Mouse (Mus musculus) forebrain, embryonic 15.5 days (tissue): Measurements from ENCODE around the gene BC028528. TPM values are rescaled to one million over a fixed set of nuclear protein-coding genes. Genes with fewer than 3 reads are reported as not detected.
"Not testable (repeated sequence)": the region's sequence is repeated elsewhere in the genome, so short reads cannot be mapped to it uniquely, and the experiment has no call there.

Experiments used
- ATAC-seq: fragments of 200-750 bp; cut with Nextera tagmentation; replicated peaks from 2 replicates; pipeline ENCODE4 v1.8.0; 2017; ENCODE audit warnings: mild to moderate bottlenecking, moderate TSS enrichment, moderate library complexity
- H3K27ac ChIP-seq: fragments of 300-500 bp; sonication (generic); replicated peaks from 2 replicates; pipeline ENCODE4 v1.5.1; 2015; ENCODE audit warnings: mild to moderate bottlenecking, inconsistent platforms
- H3K27me3 ChIP-seq: fragments of 300-500 bp; sonication (generic); 2 replicates; pipeline ENCODE4 v1.6.1; 2015; ENCODE audit warnings: inconsistent platforms
- H3K36me3 ChIP-seq: fragments of 300-500 bp; sonication (generic); 2 replicates; pipeline ENCODE4 v1.6.1; 2015; ENCODE audit warnings: mild to moderate bottlenecking, inconsistent platforms
- H3K4me1 ChIP-seq: fragments of 300-500 bp; sonication (generic); 2 replicates; pipeline ENCODE4 v1.6.1; 2015; ENCODE audit warnings: inconsistent platforms
- H3K4me2 ChIP-seq: fragments of 300-500 bp; sonication (generic); replicated peaks from 2 replicates; pipeline ENCODE4 v1.6.1; 2015; ENCODE audit warnings: mild to moderate bottlenecking, inconsistent platforms
- H3K4me3 ChIP-seq: fragments of 300-500 bp; sonication (generic); 2 replicates; pipeline ENCODE4 v1.5.1; 2015; ENCODE audit warnings: mild to moderate bottlenecking, inconsistent platforms
- H3K9ac ChIP-seq: fragments of 300-500 bp; sonication (generic); replicated peaks from 2 replicates; pipeline ENCODE4 v1.6.1; 2015; ENCODE audit warnings: mild to moderate bottlenecking, inconsistent platforms
- H3K9me3 ChIP-seq: fragments of 300-500 bp; sonication (generic); 2 replicates; pipeline ENCODE4 v1.6.1; 2016; ENCODE audit warnings: inconsistent platforms
- WGBS: fragments of 180-500 bp; shearing (Covaris S2); methylation state at CpG from one replicate; pipeline ENCODE4 v1.1.7; 2015; ENCODE audit warnings: mixed read lengths; 5-methylcytosine and 5-hydroxymethylcytosine counted together
- polyA plus RNA-seq: library from polyadenylated mRNA; unstranded; fragments of >200 nt; fragmentation: Nextera tagmentation; extraction: Ambion mirVana; gene quantifications from 2 replicates; pipeline ENCODE4 v1.2.1, GENCODE M21; 2015

The BC028528 gene
- polyA plus RNA-seq, 1 experiment from 2014 or later: 12.7 TPM

GRCm38 (mm10) chr3:95903753-95904502 lies 12.1 kb upstream of the BC028528 start:
- Histone ChIP-seq H3K27me3 (peaks cover 5% of the 10 kb centered on the region; the same call in 1 of the 2 replicates), H3K9me3 (no peaks in the 10 kb centered on the region), H3K9ac (peak overlapping the region; percentile 34), H3K4me3 (peak overlapping the region; percentile 37), H3K36me3 (no peaks in the 10 kb centered on the region), H3K4me1 (peaks cover 32% of the 10 kb centered on the region), H3K4me2 (peak overlapping the region; percentile 66), H3K27ac (no peak overlapping the region)
- ATAC-seq: no peak
- 3% methylated on average over 15 of the region's 15 CpGs for WGBS

DNA sequence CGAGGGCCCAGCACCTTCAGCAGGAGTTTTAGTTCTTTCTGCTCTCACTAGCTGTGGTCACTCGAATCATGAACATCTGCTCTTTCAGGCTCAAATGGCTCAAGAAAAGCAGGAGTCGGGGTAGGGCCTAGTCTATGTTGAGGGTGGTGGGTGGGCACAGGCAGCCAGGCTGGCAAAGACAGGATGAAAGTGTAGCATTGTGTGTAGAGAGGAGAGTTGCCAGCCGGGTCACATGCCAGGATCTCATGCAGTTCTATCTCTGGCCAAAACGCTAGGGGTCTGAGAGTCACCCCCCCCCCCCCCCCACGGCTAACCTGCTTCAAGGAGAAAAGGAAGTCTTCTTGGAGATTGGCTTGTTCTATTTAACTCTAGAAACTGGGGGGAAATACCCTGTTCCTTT lies 10.8 kb upstream of the BC028528 start:
- H3K36me3 ChIP-seq: peaks cover 3% of the 10 kb centered on the region; the same call in 1 of the 2 replicates
- no peak overlapping the region for H3K4me3 ChIP-seq
- H3K9me3 ChIP-seq: no peaks in the 10 kb centered on the region
- peaks cover 5% of the 10 kb centered on the region; the same call in 1 of the 2 replicates for H3K27me3 ChIP-seq
- H3K27ac ChIP-seq: no peak overlapping the region
- no peak overlapping the region for H3K4me2 ChIP-seq
- WGBS: 25% methylated on average over 6 of the region's 6 CpGs
- peaks cover 32% of the 10 kb centered on the region for H3K4me1 ChIP-seq
- no peak overlapping the region for H3K9ac ChIP-seq
- no peak for ATAC-seq

GRCm38 (mm10) chr3:95902373-95902625 lies 10.5 kb upstream of the BC028528 start:
- no peaks in the 10 kb centered on the region for H3K9me3 ChIP-seq
- peaks cover 6% of the 10 kb centered on the region; the same call in 1 of the 2 replicates for H3K36me3 ChIP-seq
- no peak overlapping the region for H3K27ac ChIP-seq
- H3K4me1 ChIP-seq: peaks cover 32% of the 10 kb centered on the region
- peaks cover 4% of the 10 kb centered on the region; the same call in 1 of the 2 replicates for H3K27me3 ChIP-seq
- no peak overlapping the region for H3K9ac ChIP-seq
- no peak overlapping the region for H3K4me3 ChIP-seq
- ATAC-seq: no peak
- H3K4me2 ChIP-seq: no peak overlapping the region

DNA sequence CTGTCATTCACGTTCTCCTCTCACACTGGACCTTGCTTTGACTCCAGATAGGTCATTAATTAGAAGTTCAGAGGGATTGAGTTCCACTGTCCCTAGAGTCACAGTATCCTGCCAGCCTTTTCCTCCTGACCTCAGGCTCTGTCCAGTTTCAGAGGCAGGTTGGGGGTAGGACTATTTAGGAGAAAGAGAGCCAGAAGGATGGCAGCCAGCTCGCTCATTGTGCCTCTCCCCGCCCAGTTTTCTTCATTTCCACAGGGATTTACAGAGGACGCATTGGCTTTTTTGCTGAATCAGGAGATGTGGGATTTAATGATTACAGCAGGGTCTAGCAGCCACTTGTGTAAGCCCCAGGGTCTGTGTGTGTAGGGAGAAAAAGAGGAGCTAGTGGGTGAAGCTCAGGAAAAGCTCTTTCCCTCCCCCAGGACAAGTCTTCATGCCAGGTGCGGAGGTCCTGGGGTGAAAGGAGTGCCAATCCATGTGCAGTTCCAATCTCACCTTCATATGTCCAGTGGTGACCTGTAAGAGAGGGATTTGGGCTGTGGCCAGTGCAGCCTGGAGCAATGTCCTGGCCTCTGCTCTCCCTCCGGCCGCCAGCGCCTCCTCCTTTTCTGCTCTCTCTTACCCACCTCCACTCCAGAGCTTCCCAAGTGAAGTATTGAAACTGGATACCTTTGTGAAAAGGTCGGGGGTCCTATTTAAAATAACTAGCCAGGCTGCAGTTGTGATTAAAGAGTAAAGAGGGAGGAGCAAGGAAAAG lies 10.0 kb upstream of the BC028528 start:
- WGBS: 67% methylated on average over 9 of the region's 9 CpGs
- Histone ChIP-seq H3K4me1 (peaks cover 31% of the 10 kb centered on the region), H3K9ac (no peak overlapping the region), H3K9me3 (no peaks in the 10 kb centered on the region), H3K36me3 (peaks cover 6% of the 10 kb centered on the region; the same call in 1 of the 2 replicates), H3K27me3 (no peaks in the 10 kb centered on the region; the same call in 1 of the 2 replicates), H3K27ac (no peak overlapping the region), H3K4me2 (no peak overlapping the region), H3K4me3 (no peak overlapping the region)
- no peak for ATAC-seq

- Histone ChIP-seq H3K4me1 (peaks cover 20% of the 10 kb centered on the region), H3K27ac (no peak overlapping the region), H3K9ac (no peak overlapping the region), H3K4me2 (no peak overlapping the region), H3K4me3 (no peak overlapping the region), H3K36me3 (peaks cover 6% of the 10 kb centered on the region; the same call in 1 of the 2 replicates), H3K27me3 (no peaks in the 10 kb centered on the region; the same call in 1 of the 2 replicates), H3K9me3 (no peaks in the 10 kb centered on the region)
- WGBS: 76% methylated on average over 13 of the region's 13 CpGs
- no peak for ATAC-seq
Measured at GRCm38 (mm10) chr3:95899800-95900524, 8.2 kb upstream of the BC028528 start.

DNA sequence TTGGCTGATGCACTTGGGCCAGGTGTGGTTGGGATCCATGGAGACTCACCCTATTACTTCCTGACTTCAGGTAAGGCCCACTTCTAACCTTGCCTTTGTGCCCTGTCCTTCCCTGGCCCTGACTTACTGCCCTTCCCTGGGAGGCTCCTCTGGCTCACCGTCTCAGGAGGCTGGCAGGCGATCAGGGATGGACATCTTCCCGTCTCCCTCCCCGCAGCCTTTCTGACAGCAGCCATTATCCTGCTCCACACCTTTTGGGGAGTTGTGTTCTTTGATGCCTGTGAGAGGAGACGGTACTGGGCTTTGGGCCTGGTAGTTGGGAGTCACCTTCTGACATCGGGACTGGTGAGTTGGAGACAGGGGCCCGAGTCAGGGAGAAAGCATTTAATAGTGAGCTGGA lies 3.7 kb upstream of the BC028528 start:
- H3K4me3 ChIP-seq, H3K27ac ChIP-seq, H3K4me2 ChIP-seq, H3K27me3 ChIP-seq, H3K9me3 ChIP-seq, H3K9ac ChIP-seq, H3K36me3 ChIP-seq, ATAC-seq: not testable (repeated sequence)
- WGBS: 86% methylated on average over 7 of the region's 7 CpGs
- H3K4me1 ChIP-seq: peaks cover 18% of the 10 kb centered on the region

GRCm38 (mm10) chr3:95894317-95895160 lies 2.7 kb upstream of the BC028528 start:
- Histone ChIP-seq H3K4me2 (peak overlapping the region; percentile 61), H3K27me3 (no peaks in the 10 kb centered on the region), H3K9ac (peak overlapping the region; percentile 54), H3K4me3 (peak overlapping the region; percentile 54), H3K27ac (peak overlapping the region; percentile 57), H3K36me3 (peaks cover 6% of the 10 kb centered on the region; the same call in 1 of the 2 replicates), H3K4me1 (peaks cover 18% of the 10 kb centered on the region), H3K9me3 (no peaks in the 10 kb centered on the region)
- ATAC-seq: no peak
- WGBS: 12% methylated on average over 16 of the region's 16 CpGs

DNA sequence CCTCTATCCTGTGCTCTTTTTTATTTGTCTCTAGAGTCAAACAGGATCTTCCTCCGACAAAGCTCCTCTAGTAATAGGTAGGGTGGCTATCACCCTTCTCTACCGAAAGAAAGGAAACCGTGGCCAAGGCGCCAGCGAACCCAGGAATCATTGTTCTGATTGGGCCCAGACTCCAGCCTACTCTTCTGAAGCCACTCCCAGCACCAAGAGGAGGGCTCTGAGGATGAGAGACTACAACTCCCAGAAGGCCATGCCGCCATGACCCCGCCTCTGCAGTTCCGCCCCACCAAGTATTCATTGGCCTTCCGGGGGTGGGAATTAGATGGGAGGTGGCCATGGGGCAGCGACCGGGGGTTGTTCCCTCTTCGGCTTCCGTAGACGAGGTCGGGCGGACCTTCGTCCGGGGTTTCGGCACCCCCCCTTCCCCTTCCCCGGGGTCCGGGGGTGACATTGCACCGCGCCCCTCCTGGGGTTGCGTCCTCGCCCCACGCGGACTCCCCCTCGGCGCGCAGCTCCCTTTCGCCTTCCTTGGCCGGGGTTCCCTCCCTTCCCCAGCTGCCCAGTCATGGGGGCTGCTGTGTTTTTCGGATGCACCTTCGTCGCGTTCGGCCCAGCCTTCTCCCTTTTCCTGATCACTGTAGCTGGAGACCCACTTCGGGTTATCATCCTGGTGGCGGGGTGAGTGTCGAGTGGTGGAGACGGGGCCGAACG lies 2.0 kb upstream of the BC028528 start, which contains the start of gene Aph1a:
Aph1a (plus strand) TSS at position 364 of the 711 bp plus-strand sequence.
- peaks cover 18% of the 10 kb centered on the region for H3K4me1 ChIP-seq
- H3K36me3 ChIP-seq: not testable (repeated sequence)
- under 1% methylated on average over 27 of the region's 43 CpGs for WGBS

DNA sequence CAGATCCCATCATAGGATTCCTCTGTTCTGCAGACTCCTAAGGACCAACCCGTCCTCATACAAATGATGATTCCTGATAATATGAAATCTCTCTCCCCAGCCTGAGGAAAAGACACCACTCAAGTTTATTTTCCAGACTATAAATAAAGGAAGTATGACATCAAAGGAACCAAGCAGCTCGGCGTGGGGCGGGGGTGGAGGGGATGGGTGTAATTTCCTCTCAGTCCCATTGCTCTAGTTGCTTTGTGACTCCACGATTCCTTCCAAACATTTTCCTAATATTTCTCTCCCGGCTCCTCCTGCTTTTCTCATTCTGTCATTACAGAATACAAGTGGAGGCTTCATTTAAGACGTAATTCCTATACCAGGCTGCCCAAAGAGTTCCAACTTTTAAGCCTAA lies 1.3 kb upstream of the BC028528 start:
- H3K27me3 ChIP-seq: no peaks in the 10 kb centered on the region
- peak; percentile 2; the same call in 1 of the 2 replicates for ATAC-seq
- peak overlapping the region; percentile 54 for H3K4me3 ChIP-seq
- H3K9ac ChIP-seq: peak overlapping the region; percentile 52
- peaks cover 18% of the 10 kb centered on the region for H3K4me1 ChIP-seq
- peaks cover 6% of the 10 kb centered on the region; the same call in 1 of the 2 replicates for H3K36me3 ChIP-seq
- peak overlapping the region; percentile 80 for H3K27ac ChIP-seq
- 24% methylated on average over 7 of the region's 7 CpGs for WGBS
- H3K4me2 ChIP-seq: peak overlapping the region; percentile 61
- H3K9me3 ChIP-seq: no peaks in the 10 kb centered on the region

More for the DNA sequence above, 2.0 kb upstream of the BC028528 start, which contains the start of gene Aph1a:
- peak; percentile 99 for ATAC-seq
- H3K4me2 ChIP-seq: peak within 1 kb of the TSS; percentile 61
- H3K4me3 ChIP-seq: peak within 1 kb of the TSS; percentile 54
- peak within 1 kb of the TSS; percentile 80 for H3K27ac ChIP-seq
- not testable (repeated sequence) for H3K9me3 ChIP-seq, H3K27me3 ChIP-seq
- peak within 1 kb of the TSS; percentile 54 for H3K9ac ChIP-seq

- no peaks in the 10 kb centered on the region for H3K27me3 ChIP-seq
- no peaks in the 10 kb centered on the region for H3K9me3 ChIP-seq
- no peak overlapping the region for H3K4me3 ChIP-seq
- H3K4me2 ChIP-seq: no peak overlapping the region
- H3K27ac ChIP-seq: peak overlapping the region; percentile 36; the same call in 1 of the 2 replicates
- no peak for ATAC-seq
- WGBS: 44% methylated on average over 11 of the region's 11 CpGs
- peaks cover under 1% of the 10 kb centered on the region; the same call in 1 of the 2 replicates for H3K36me3 ChIP-seq
- peaks cover 18% of the 10 kb centered on the region for H3K4me1 ChIP-seq
- H3K9ac ChIP-seq: 0 out of 2 replicates have a peak overlapping the region, but pooled peaks have one; percentile 3
Measured at GRCm38 (mm10) chr3:95892066-95893052, 554 bp upstream of the BC028528 start.
